Mouse (Mus musculus): Measurements from ENCODE around the gene Arhgef3.

DNA sequence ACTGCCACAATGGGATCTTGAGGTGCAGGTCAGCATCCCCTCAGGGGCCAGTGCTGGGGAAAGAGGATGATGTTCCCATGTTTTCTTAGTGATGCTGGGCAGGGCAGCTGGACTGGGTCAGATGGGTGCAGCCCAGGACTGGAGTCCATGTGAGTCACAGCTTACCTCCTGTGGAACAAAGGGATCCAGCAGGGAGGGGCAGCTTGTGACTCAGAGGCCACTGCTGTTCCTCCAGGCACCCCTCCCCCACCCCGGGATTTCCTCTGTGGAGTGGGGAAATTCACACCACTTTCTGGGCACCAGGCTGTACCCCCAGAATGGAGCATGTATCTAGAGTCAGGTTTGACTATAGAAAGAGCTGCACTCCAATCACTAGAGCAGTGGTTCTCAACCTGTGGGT, 16.8 kb downstream of the Arhgef3 start:
- TF ChIP-seq ZC3H11A (IDR thresholded peaks at IDR 0.05; ENCODE audit: borderline replicate concordance, low read depth, low read length) = no peak
- no peak for TF ChIP-seq HCFC1 (IDR thresholded peaks at IDR 0.05; ENCODE audit: borderline replicate concordance, insufficient read depth, low read length)
- no peak for TF ChIP-seq ZNF384 (IDR thresholded peaks at IDR 0.05; ENCODE audit: low read depth, low read length)
- TF ChIP-seq CHD2 (IDR thresholded peaks at IDR 0.05; ENCODE audit: low read depth, low read length) = 0 out of 2 replicates have a peak, but pooled peaks have one; percentile 74

Measured in ES-E14 (cell line).